Mouse (Mus musculus): ENCODE data around the gene Gif.

GRCm38 (mm10) chr19:11712451-11712850, 34.9 kb upstream of the Gif start:
- TF ChIP-seq POLR2A (IDR thresholded peaks at IDR 0.05; ENCODE audit: extremely low read depth, insufficient read depth, low read length) (no peak), CTCF (IDR thresholded peaks at IDR 0.05; ENCODE audit: low read depth, low read length) (no peak)

All from liver, adult 2 months (tissue).